Comparison of ENCODE assay signal across 12 mouse cellular contexts in genomic region chr9:30928759-30929158, GRCm38 (mm10).
"Had no signal": no experiment of that assay in that cellular context is flagged by ENCODE, and none has a peak within 500 bp of the region (broad histone marks: within the 10 kb centered on the region; RNA-seq: fewer than 3 reads in every experiment).

No protein-coding gene starts in this region.

- DNase-seq: left cerebral cortex, postnatal 4 days; liver; liver, embryonic 13.5 days; liver, postnatal 0 days; lung, adult 18-20 months; lung, adult 2 months; lung, embryonic 14.5 days; lung, postnatal 10 days; lung, postnatal 14 days; lung, postnatal 36 days; lung, postnatal 4 days; midbrain, embryonic 14.5 days had no signal
